28 mouse cellular contexts compared by ENCODE assay signal in the genomic region with DNA sequence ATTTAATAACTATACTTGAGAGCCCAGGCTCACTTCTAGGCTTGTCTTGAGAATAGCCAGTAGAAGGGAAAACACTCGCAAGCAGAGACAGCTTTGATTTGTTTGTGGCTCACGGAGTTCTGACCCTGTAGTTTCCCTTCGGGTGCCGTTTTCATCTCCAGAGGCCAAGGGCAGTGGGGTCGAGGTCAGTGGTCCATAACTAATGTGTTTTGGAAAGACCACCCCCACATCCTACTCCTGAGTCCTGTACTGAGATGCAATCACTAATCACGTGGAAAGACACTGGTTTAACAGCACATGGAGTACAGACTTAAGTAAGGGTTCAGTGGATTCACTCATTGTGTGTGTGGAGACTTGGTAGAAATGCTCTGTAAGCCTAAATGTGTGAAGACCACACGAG. TPM values are rescaled to one million over a fixed set of nuclear protein-coding genes. Genes with fewer than 3 reads are reported as not detected.
DNase-seq lines count a peak whose midpoint lies in the region; ATAC-seq lines count a peak whose summit lies in the region.
"Had no signal": no experiment of that assay in that cellular context is flagged by ENCODE, and none has a peak within 500 bp of the region (broad histone marks: within the 10 kb centered on the region; RNA-seq: fewer than 3 reads in every experiment).

No protein-coding gene starts in this region.

- no peak for DNase-seq in kidney, adult 9 months
- DNase-seq in midbrain, embryonic 11.5 days (ENCODE audit: low spot score, missing footprints) = peak; percentile 81
- peak; percentile 51 for DNase-seq in embryo, embryonic 10 days (ENCODE audit: low spot score)
- DNase-seq in embryo, embryonic 9.5 days (ENCODE audit: extremely low spot score) = peak; percentile 21
- DNase-seq in frontal cortex, postnatal 36 days (ENCODE audit: low spot score in 2 of 2) = no peak
- DNase-seq in MN1 (ENCODE audit: low spot score) = no peak
- DNase-seq: adrenal gland, postnatal 10 days; adrenal gland, postnatal 36 days; cerebellum, adult 11 months; cerebellum, adult 2 months; cerebellum, adult 9-11 months; cerebellum, postnatal 25 days; gastrocnemius, adult 2 months; gastrocnemius, postnatal 14 days; heart, adult 11 months had no signal

- no peak overlapping the region for H3K4me3 ChIP-seq in kidney, embryonic 14.5 days (ENCODE audit: low read length)
- no peak overlapping the region for H3K4me3 ChIP-seq in midbrain, embryonic 11.5 days (ENCODE audit: low read depth, low read length)
- no peak overlapping the region for H3K4me3 ChIP-seq in midbrain, embryonic 15.5 days
- H3K4me3 ChIP-seq: forebrain, embryonic 10.5 days; forebrain, embryonic 13.5 days; gastrocnemius, adult 2 months; hindbrain, embryonic 12.5 days; hindbrain, embryonic 15.5 days had no signal

- H3K4me1 ChIP-seq in kidney, embryonic 14.5 days (ENCODE audit: control insufficient read depth, insufficient read depth, low read length) = peaks cover 7% of the 10 kb centered on the region
- H3K4me1 ChIP-seq in midbrain, embryonic 11.5 days (ENCODE audit: control insufficient read depth, insufficient read depth, low read length) = no peaks in the 10 kb centered on the region
- H3K4me1 ChIP-seq in midbrain, embryonic 15.5 days = peaks cover 13% of the 10 kb centered on the region

- peaks cover 21% of the 10 kb centered on the region for H3K27me3 ChIP-seq in kidney, embryonic 14.5 days (ENCODE audit: control insufficient read depth, insufficient read depth, low read length)
- H3K27me3 ChIP-seq in midbrain, embryonic 11.5 days (ENCODE audit: control insufficient read depth, insufficient read depth, low read length) = peaks cover 68% of the 10 kb centered on the region
- H3K27me3 ChIP-seq in midbrain, embryonic 15.5 days (replicated peaks) = peaks cover 77% of the 10 kb centered on the region

- H3K27ac ChIP-seq in kidney, embryonic 14.5 days (ENCODE audit: low read depth, low read length) = no peak overlapping the region
- H3K27ac ChIP-seq in midbrain, embryonic 11.5 days (ENCODE audit: low read depth, low read length) = no peak overlapping the region
- H3K27ac ChIP-seq in midbrain, embryonic 15.5 days = no peak overlapping the region
- H3K27ac ChIP-seq: forebrain, embryonic 10.5 days; forebrain, embryonic 13.5 days; gastrocnemius, adult 2 months; hindbrain, embryonic 12.5 days; hindbrain, embryonic 15.5 days had no signal

- ATAC-seq in kidney, embryonic 14.5 days (ENCODE audit: low FRiP score, low TSS enrichment) = 0 out of 2 replicates have a peak, but pooled peaks have one; percentile 19
- ATAC-seq in midbrain, embryonic 11.5 days (ENCODE audit: low FRiP score) = no peak
- ATAC-seq in midbrain, embryonic 15.5 days (replicated peaks) = no peak
- ATAC-seq: forebrain, embryonic 13.5 days; forebrain, embryonic 16.5 days; Patski had no signal

- no peaks in the 10 kb centered on the region for H3K36me3 ChIP-seq in kidney, embryonic 14.5 days (ENCODE audit: control insufficient read depth, insufficient read depth, low read length)
- H3K36me3 ChIP-seq in midbrain, embryonic 11.5 days (ENCODE audit: control insufficient read depth, insufficient read depth, low read length) = no peaks in the 10 kb centered on the region
- H3K36me3 ChIP-seq in midbrain, embryonic 15.5 days (replicated peaks) = no peaks in the 10 kb centered on the region
- H3K36me3 ChIP-seq: forebrain, embryonic 10.5 days; hindbrain, embryonic 12.5 days; hindbrain, embryonic 15.5 days had no signal

- H3K4me2 ChIP-seq in kidney, embryonic 14.5 days (replicated peaks; ENCODE audit: low read depth, low read length) = no peak overlapping the region
- H3K4me2 ChIP-seq in midbrain, embryonic 11.5 days = no peak overlapping the region
- no peak overlapping the region for H3K4me2 ChIP-seq in midbrain, embryonic 15.5 days
- H3K4me2 ChIP-seq: forebrain, embryonic 13.5 days; heart, embryonic 11.5 days; hindbrain, embryonic 12.5 days; hindbrain, embryonic 15.5 days had no signal

- H3K9ac ChIP-seq in kidney, embryonic 14.5 days (ENCODE audit: low read depth, low read length) = no peak overlapping the region
- no peak overlapping the region for H3K9ac ChIP-seq in midbrain, embryonic 11.5 days (ENCODE audit: low read length)
- no peak overlapping the region for H3K9ac ChIP-seq in midbrain, embryonic 15.5 days
- H3K9ac ChIP-seq: forebrain, embryonic 13.5 days; hindbrain, embryonic 12.5 days; hindbrain, embryonic 15.5 days had no signal

- WGBS in kidney, embryonic 14.5 days = 9% methylated on average over 7 of the region's 7 CpGs
- 38% methylated on average over 7 of the region's 7 CpGs for WGBS in midbrain, embryonic 11.5 days
- 40% methylated on average over 7 of the region's 7 CpGs for WGBS in midbrain, embryonic 15.5 days

- no peaks in the 10 kb centered on the region for H3K9me3 ChIP-seq in kidney, embryonic 14.5 days (ENCODE audit: control insufficient read depth, low read length)
- H3K9me3 ChIP-seq in midbrain, embryonic 11.5 days (ENCODE audit: control insufficient read depth, low read length) = no peaks in the 10 kb centered on the region
- no peaks in the 10 kb centered on the region for H3K9me3 ChIP-seq in midbrain, embryonic 15.5 days
- H3K9me3 ChIP-seq: forebrain, embryonic 10.5 days; forebrain, embryonic 13.5 days; hindbrain, embryonic 12.5 days; hindbrain, embryonic 15.5 days had no signal

RNA-seq across cellular contexts. Expression of a gene that starts 56.0 kb away (rescaled TPM):
- not detected in 2 replicates for polyA plus RNA-seq in kidney, embryonic 14.5 days (2014; fragmentation: Nextera tagmentation; extraction: Ambion mirVana)
- not detected in 2 replicates for polyA plus RNA-seq in midbrain, embryonic 11.5 days (2014; fragmentation: Nextera tagmentation; extraction: Ambion mirVana)
- 0.09 and 0.15 TPM in 2 replicates for polyA plus RNA-seq in midbrain, embryonic 15.5 days (2015; fragmentation: Nextera tagmentation; extraction: Ambion mirVana)
- polyA plus RNA-seq: cerebellum, adult 2 months; embryonic facial prominence, embryonic 11.5 days; embryonic facial prominence, embryonic 14.5 days; forebrain, embryonic 10.5 days; heart, embryonic 11.5 days; heart, embryonic 14.5 days; heart, postnatal 0 days; Patski had no signal

Comparison
In these comparisons a context has a peak if more than half of its experiments do, and no peak if none do; other contexts are left out.
1. DNase-seq: peak in midbrain, embryonic 11.5 days (single experiment), embryo, embryonic 10 days (single experiment) and embryo, embryonic 9.5 days (single experiment); none in kidney, adult 9 months (single experiment), frontal cortex, postnatal 36 days (0 of 2) and MN1 (single experiment).